Mouse (Mus musculus) cerebellum, adult 8-10 months (tissue): Measurements from ENCODE around the gene Sult2b1.
A peak's percentile ranks its signal among the peaks of the same experiment; 100 is the strongest.

Source experiments
- DNase-seq: peaks from one replicate; pipeline ENCODE4 v3.0.0; 2022

The Sult2b1 gene

DNA sequence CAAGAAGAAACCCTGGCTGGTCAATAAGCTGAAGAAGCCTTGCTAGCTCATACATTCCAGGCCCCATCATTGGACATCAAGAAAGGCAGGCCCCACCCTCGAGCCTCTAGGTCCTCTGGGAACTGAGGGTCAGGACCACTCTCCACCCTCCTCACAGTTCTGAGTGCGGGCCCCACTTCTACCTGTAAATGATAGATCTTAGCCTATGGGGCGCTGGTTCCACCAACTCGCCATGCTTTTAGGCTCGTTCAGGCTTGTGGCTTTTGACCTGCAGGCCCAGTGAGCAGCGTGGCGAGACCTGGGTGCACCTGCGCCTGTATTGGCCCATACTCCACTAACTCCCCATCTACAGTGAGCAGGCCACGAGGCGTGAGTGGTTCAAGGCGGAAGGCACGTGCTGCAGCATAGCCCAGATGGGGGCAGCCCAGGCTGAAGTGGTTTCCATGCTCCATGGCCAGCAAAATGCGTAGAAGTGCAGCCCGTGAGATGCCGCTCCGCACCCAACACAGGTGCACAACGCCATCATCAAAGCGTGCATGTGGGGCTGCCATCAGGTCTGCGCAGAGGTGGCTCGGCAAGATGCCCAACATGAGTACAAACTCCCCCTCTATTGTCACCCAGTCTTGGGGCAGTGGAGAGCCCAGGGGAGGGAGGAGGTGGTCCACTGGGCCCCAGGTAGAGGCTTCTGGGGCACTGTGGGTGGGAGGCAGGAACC is 73.8 kb downstream of the Sult2b1 start:
- DNase-seq: peak; percentile 36

- peak; percentile 39 for DNase-seq
Measured at GRCm38 (mm10) chr7:45709677-45710355, 74.7 kb downstream of the Sult2b1 start.

DNA sequence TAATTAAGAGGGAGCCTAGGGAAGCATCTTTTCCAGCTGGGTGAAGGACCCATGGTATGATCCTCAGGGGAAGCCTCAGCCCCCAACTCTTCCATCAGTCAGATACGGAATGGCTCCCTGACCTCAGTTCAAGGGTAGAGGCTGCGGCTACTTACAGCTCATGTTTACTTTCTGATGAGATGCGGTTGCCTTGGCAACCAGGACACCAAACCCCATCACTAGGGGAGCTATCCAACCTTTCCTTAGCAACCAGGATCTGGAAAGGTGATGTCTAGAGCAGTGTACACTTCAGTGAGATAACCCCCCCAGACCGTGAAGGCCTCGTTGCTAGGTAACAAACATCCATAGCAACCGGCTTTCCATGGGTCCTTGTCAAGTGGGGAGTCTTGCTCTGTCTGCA is 75.4 kb downstream of the Sult2b1 start:
- DNase-seq: peak; percentile 35

DNA sequence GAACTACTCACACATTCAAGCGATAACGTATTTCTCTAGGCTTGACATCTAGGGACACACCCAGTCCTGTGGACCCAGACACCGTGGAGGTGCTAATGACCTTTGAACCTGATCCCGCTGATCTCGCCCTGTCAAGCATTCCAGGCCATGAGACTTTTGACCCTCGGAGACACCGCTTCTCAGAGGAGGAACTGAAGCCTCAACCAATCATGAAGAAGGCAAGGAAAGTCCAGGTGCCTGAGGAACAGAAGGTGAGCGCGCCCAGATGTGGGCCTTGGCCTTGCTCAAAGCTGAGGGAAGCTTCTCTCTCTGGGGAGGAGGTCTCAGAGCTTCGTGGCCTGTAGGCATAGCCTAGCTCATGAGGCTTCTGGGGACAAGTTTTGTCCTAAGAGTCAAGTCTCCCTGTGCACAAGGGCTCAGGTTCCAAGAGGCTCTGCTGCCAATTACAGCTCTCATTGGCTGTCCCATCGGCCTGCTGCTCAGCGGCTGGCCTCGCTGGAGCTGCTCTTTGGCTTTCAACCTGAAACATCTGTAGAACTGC is 76.2 kb downstream of the Sult2b1 start:
- peak; percentile 49 for DNase-seq

DNA sequence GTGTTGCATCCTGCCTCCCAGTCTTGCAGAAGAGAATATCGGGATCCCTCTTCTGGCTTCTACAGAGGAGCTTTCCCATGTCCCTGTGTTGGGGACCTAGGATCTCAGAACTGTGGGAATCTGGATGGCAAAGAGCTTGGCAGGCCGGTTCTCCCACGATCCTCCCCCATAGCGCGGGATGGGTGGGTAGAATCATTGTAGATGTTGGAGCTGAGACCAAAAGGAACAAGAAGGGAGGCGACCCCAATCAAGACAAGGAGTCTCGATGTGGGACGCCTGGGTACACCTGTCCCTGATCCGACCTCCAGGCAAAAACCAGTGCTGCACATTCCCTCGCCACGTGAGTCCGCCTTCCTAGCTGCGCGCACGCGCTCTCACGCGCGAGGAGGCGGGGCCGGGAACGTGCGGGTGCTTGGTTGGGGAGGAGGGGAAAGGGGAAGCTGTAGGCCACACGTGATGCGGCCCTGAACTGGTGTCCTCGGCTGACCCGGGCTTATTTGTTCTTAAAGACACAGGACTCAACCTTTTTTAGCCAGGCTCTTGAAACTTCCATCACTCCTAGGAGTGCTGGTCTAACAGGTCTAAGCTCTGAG is 77.0 kb downstream of the Sult2b1 start:
- DNase-seq: peak; percentile 95

DNA sequence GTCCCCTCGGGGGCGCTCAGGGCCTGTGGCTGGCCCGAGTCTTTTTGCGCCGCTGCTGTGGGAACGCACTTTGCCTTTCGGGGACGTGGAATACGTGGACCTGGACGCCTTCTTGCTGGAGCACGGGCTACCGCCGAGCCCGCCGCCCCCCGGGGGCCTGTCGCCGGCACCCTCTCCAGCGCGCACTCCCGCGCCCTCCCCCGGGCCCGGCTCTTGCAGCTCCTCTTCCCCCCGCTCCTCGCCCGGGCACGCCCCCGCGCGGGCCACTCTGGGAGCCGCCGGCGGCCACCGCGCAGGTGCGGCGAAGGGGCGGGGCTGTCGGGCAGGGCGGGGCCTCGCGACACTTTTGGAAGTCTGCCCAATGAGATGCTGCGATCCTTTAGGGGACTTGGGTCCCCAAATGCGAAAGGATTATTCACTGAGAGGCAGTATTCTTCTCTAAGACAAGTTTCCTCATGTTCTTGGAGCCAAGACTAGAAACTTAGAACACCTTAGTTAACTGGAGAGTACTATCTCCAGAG is 77.7 kb downstream of the Sult2b1 start:
- peak; percentile 85 for DNase-seq

GRCm38 (mm10) chr7:45705873-45706281 is 78.6 kb downstream of the Sult2b1 start:
- DNase-seq: peak; percentile 80

DNA sequence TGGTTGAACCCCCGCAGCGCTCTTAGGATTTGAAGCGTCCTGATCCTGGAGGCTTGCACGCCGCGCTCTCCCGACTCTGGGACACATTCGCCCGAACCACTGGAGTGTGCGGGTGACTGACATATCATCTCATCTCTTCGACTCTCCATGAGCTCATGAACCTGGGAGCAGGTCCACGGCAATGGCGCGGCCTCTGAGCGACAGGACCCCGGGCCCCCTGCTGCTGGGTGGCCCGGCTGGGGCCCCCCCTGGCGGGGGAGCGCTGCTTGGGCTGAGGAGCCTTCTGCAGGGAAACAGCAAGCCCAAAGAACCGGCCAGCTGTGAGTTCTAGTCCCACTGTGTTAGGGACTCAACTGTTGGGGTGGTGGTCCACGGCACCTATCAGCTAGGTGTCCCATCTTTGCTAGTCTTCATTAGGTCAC is 79.0 kb downstream of the Sult2b1 start:
- DNase-seq: no peak

DNA sequence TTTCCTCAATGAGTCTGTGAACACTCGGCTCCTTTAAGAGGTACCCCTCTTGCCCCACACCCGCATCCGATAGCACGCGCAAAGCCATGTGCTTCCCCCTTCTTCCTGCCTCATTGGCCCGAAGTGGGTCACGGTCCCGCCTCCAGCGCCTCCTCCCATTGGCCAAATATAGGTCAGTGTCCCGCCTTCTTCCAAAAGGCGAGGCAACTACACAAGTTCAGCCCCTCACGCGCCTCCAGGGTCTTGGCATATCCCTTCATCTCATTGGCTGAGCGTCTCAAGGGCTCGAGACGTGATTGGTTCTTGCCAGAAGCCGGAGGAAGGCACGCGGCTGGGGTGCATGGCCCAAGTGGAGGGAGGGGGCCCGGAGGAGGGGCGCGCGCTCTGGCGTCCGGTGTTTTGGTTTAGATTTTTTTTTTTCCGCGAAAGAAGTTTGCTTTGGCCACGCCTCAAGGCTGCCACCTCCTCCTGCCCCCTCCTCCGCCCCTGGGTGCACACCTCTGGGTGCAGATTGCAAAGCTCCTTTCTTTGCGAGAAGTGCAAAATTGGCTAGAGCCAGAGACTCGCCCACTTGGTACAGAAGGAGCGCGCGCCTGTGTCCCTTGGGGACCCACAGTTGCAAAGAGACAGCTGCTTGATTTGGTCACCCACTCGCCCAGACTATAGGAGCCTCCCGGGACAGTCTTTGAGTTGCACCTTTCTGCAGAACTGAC is 79.6 kb downstream of the Sult2b1 start, which contains the start of gene Dbp:
TSS of gene Dbp (plus strand) at position 359 of the 713 bp plus-strand sequence.
- peak; percentile 98 for DNase-seq

DNA sequence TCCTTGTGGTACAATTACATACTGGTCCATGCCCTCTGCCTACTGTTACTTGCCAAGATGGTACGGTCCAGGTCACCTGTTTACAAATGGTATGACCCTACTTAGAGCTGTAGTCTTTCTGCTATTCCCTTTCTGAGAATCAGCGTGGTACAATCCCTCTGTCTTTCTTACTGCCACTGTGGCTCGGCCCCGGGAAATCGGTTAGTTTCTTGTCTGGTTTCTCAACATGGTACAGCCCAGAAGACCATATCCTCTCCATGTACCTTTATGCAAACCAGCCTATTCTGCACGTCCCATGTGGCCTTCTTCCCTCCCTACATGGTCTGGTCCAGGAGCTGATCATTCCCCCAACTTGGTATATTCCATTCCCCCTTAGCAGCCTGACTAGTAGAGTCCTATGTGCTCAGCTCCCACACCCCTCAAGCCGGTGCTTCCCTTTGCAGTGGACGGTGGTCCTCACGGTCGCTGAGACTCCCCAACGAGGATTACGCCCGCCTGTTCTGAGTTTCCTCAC is 80.4 kb downstream of the Sult2b1 start:
- peak; percentile 85 for DNase-seq

- DNase-seq: no peak
Measured at GRCm38 (mm10) chr7:45703521-45704033, 80.9 kb downstream of the Sult2b1 start.

DNA sequence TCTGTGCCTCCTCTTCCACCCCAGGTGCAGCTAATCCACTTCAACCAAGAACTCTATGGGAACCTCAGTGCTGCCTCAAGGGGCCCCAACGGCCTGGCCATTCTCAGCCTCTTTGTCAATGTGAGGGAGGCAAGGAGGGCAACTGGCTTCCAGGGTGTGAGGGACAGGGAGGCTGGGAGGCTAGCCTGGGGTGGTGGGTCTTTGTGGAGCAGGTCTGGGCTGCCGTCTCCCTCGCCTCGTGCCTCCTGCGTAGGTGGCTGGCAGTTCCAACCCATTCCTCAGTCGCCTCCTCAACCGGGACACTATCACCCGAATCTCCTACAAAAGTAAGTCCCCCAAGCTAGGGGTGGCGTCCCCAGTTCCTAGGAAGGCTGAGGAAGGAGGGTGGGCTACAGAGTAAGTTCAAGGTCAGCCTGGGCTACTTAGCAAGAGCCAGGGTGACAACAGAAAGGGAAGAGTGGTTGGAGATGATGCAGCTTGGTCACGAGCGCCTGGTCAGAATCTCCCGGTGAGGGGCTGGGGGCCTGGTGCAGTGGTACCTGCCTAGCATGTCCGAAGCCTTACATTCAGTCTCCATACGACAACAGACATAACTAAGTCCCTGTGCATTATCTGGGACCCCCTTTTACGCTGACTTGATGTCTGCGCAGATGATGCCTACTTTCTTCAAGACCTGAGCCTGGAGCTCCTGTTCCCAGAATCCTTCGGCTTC is 81.5 kb downstream of the Sult2b1 start:
- peak; percentile 44 for DNase-seq

DNA sequence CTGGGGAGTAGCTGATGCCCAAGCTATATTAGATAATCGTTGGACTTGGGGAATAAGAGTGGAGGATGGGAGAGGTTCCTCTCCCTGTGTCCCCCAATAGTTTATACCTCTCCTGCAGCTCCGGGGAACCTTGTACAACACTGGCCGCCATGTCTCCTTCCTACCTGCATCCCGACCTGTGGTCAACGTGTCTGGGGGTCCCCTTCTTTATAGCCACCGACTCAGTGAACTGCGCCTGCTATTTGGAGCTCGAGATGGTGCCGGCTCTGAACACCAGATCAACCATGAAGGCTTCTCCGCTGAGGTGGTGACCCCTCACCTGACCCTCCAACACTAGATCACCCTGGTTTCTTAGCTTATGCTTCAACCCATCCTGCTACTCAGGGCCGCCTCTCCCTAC is 82.2 kb downstream of the Sult2b1 start:
- DNase-seq: peak; percentile 43

GRCm38 (mm10) chr7:45701607-45702006 is 82.9 kb downstream of the Sult2b1 start:
- peak; percentile 46 for DNase-seq

DNA sequence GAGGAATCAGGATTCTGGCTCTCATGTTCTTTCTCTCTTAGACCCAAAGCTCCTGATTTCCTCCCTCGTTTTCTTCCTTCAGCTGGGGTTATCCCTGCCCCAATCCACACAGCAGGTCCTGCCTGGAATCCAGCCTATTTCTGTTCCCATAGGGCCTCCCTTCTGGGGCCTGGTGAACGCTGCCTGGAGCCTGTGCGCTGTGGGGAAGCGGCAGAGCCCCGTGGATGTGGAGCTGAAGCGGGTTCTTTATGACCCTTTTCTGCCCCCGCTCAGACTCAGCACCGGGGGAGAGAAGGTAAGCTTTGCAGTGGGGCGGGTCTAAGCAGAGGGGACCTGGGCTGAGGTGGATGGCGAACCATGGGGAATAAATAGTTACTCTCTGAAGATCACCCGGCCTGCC is 83.4 kb downstream of the Sult2b1 start:
- no peak for DNase-seq

DNA sequence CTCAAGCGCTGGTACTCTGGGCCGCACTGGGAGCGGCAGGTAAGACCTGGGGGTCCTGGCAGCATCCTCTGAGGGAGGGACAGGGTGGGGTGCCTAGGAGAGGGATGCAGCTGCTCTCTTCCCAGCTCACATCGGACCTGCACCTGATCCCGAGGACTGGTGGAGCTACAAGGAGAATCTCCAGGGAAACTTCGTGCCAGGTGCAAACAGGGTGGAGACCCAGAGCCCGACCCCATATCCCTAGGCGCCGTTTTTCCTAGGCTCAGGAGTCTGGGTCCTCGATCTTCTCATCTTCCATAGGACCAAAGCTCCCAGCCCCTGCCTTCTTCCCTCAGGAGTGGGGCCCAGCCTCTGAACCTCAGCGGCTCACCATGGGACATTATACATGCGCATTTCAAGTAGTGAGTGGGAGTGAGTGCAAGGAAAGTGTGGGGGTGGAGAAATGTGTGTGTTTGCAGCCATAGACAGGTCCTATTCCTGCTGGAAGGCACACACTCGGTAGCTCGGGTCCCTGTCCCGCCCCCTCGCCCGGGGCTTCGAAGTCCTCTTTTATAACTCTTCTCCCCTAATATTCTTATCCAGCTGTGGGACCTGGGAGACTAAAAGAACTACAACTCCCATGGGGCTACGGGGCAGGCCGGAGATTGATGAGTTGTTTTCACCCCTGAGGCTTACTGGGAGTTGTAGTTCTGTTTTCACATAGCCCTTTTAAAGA is 84.0 kb downstream of the Sult2b1 start:
- peak; percentile 81 for DNase-seq

GRCm38 (mm10) chr7:45699523-45700141 is 84.8 kb downstream of the Sult2b1 start, which contains the start of gene Car11:
Gene Car11 (plus strand): TSS chr7:45699843.
- peak; percentile 54 for DNase-seq

GRCm38 (mm10) chr7:45697894-45698293 is 86.6 kb downstream of the Sult2b1 start:
- peak; percentile 32 for DNase-seq

DNA sequence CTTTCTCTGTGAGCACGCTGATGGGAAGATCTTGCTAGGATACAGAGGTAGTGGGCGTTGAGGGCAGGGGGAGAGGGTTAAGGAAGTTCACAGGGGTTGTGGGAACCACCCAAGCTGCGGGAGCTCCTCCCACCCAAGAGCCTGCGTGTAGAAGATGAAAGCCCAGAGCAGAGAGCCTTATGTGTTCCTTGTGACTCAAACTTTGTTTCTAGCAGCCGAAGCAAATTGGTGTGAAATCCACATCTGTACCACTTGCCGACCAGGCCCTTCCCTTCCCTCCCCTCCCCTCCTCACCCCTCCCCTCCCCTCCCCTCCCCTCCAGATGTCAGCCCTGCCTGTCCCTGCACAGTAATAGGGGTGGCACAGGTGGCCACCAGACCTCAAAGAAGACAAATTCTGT is 89.4 kb downstream of the Sult2b1 start:
- DNase-seq: no peak

- DNase-seq: no peak
Measured at GRCm38 (mm10) chr7:45693921-45694591, 90.4 kb downstream of the Sult2b1 start, which contains the start of gene Sec1. Gene Sec1 (minus strand): TSS chr7:45694402.
